Mouse (Mus musculus) embryonic facial prominence, embryonic 10.5 days (tissue): Measurements from ENCODE around the gene Bcl6. TPM values are rescaled to one million over a fixed set of nuclear protein-coding genes. Genes with fewer than 3 reads are reported as not detected.

ENCODE experiments used
- DNase-seq: peaks from one replicate; pipeline ENCODE4 v3.0.0-alpha.2; 2017; ENCODE audit warnings: low spot score
- H3K27ac ChIP-seq: fragments of 300-500 bp; sonication (generic); replicated peaks from 2 replicates; pipeline ENCODE4 v1.5.1; 2016; ENCODE audit warnings: mild to moderate bottlenecking
- H3K27me3 ChIP-seq: fragments of 300-500 bp; sonication (generic); replicated peaks from 2 replicates; pipeline ENCODE4 v1.6.1; 2016; ENCODE audit warnings: low read depth, mild to moderate bottlenecking; ENCODE audit not compliant: poor library complexity, severe bottlenecking
- H3K36me3 ChIP-seq: fragments of 300-500 bp; sonication (generic); replicated peaks from 2 replicates; pipeline ENCODE4 v1.6.1; 2016; ENCODE audit warnings: mild to moderate bottlenecking, moderate library complexity
- H3K4me1 ChIP-seq: fragments of 300-500 bp; sonication (generic); 2 replicates; pipeline ENCODE4 v1.6.1; 2016
- H3K4me3 ChIP-seq: fragments of 300-500 bp; sonication (generic); 2 replicates; pipeline ENCODE4 v1.5.1; 2016; ENCODE audit warnings: mild to moderate bottlenecking, moderate library complexity
- H3K9me3 ChIP-seq: fragments of 300-500 bp; sonication (generic); 2 replicates; pipeline ENCODE4 v1.6.1; 2016; ENCODE audit warnings: mild to moderate bottlenecking
- WGBS: fragments of 180-500 bp; shearing (Covaris S2); methylation state at CpG from one replicate; pipeline ENCODE4 v1.1.7; 2016; 5-methylcytosine and 5-hydroxymethylcytosine counted together
- polyA plus RNA-seq: library from polyadenylated mRNA; unstranded; fragments of >200 nt; fragmentation: Nextera tagmentation; extraction: Ambion mirVana; gene quantifications from 2 replicates; pipeline ENCODE4 v1.2.1, GENCODE M21; 2016

Gene Bcl6
- polyA plus RNA-seq, 1 experiment from 2014 or later: 0.25 TPM

DNA sequence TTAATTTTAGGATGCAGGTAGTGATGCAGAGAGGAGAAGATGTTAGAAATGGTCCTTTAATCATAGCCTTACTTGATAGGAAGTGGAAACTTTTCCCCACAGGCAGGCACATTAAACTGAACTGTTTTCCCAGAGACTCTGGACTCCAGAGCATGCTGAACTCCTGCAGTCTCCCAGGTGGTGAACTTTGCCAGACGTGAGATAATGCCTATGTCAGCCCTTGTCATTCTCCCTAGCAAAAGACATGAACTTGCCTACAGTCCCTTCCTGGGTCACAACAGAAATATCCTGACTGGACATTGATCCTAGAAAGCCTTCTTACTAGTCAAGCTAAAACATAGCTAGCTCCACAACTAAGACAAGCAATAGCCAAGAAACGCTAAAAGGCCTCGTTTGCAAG, 22.7 kb upstream of the Bcl6 start:
- WGBS: 80% methylated on average over 3 of the region's 3 CpGs
- H3K27me3 ChIP-seq: no peaks in the 10 kb centered on the region
- H3K36me3 ChIP-seq: no peaks in the 10 kb centered on the region
- no peak overlapping the region for H3K27ac ChIP-seq
- no peak for DNase-seq
- H3K4me3 ChIP-seq: no peak overlapping the region
- no peaks in the 10 kb centered on the region for H3K9me3 ChIP-seq
- H3K4me1 ChIP-seq: no peaks in the 10 kb centered on the region

DNA sequence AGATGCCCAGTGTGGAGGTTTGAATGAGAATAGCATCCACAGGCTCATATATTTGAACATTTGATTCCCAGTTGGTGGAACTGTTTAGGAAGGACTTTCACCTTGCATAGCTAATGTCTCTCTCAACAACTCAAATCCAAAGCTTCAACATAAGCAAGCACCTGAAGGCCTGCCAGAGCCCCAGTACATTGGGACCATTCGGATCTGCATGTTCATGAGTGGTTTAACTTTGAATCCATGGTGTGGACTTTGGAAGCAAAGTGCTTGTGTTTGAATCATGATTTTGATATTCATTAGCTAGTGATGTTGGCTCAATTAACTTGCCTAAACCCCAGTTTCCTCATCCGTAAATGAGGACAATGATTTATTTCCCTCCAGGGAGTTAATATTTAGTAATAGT, 21.2 kb upstream of the Bcl6 start:
- Histone ChIP-seq H3K4me3 (no peak overlapping the region), H3K36me3 (no peaks in the 10 kb centered on the region), H3K27ac (no peak overlapping the region), H3K4me1 (no peaks in the 10 kb centered on the region), H3K27me3 (no peaks in the 10 kb centered on the region), H3K9me3 (no peaks in the 10 kb centered on the region)
- 85% methylated on average over 2 of the region's 2 CpGs for WGBS
- DNase-seq: no peak

DNA sequence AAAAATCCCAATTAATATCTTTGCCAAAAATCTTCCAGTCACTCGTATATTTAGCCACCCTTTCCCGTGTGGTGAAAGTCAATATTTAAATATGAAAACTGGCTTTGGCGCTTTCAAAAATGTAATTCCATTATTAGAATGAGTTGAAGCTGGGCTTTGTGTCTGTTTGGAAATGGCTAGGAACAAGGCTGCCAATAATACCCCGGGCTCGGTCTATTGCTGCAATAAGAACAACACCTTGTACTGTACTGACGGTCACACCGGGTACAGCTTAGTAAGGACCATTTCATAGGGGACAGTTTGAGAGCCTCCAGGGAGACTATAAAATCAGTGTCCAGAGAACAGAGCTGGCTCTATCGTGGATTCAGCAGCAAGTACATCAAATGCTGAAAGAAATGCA, 17.3 kb upstream of the Bcl6 start:
- no peaks in the 10 kb centered on the region for H3K4me1 ChIP-seq
- 91% methylated on average over 8 of the region's 8 CpGs for WGBS
- no peaks in the 10 kb centered on the region for H3K36me3 ChIP-seq
- no peaks in the 10 kb centered on the region for H3K27me3 ChIP-seq
- DNase-seq: no peak
- H3K9me3 ChIP-seq: no peaks in the 10 kb centered on the region
- no peak overlapping the region for H3K27ac ChIP-seq
- no peak overlapping the region for H3K4me3 ChIP-seq

DNA sequence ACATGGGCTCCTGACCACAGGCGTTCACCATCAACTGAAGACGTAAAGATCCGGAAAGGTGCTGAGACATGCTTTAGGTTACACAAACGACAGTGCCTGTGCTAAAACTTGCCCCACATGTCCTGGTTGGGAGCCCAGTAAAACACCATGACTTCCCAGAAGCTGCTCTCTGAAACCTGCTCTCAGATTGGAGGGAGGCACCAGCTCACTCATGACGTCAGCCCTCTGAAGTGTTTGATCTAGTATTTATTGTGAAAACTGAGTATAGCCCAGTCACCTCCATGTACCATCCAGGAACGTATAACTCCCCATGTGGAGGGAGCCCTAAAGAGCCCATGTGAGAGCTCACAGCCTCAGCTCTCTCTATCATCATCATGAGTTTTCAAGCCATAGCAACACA, 9.3 kb upstream of the Bcl6 start:
- no peak for DNase-seq
- H3K36me3 ChIP-seq: no peaks in the 10 kb centered on the region
- H3K9me3 ChIP-seq: no peaks in the 10 kb centered on the region
- 87% methylated on average over 6 of the region's 6 CpGs for WGBS
- no peak overlapping the region for H3K4me3 ChIP-seq
- peaks cover 10% of the 10 kb centered on the region for H3K4me1 ChIP-seq
- no peak overlapping the region for H3K27ac ChIP-seq
- H3K27me3 ChIP-seq: no peaks in the 10 kb centered on the region

DNA sequence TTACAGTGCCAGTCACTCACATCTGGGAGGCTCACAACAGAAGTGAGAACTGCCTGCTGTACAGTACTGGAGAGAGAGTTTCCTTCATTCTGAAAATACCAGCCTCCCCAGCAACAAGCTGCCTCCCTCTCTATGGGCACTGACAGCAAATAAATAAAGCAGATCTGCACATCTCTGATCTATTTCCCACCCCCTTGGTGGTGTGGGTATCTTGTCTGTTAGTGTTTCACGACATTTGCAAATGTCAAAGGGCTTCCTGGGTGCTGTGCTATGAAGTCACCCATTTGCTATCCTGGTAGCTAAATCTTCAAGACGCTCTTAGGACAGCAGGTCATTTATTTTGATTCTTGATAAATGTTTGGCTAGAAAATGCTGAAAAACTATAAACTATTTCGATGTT, 8.6 kb upstream of the Bcl6 start:
- H3K9me3 ChIP-seq: no peaks in the 10 kb centered on the region
- WGBS: 83% methylated on average over 3 of the region's 3 CpGs
- peaks cover 1% of the 10 kb centered on the region; the same call in 1 of the 2 replicates for H3K27me3 ChIP-seq
- no peaks in the 10 kb centered on the region for H3K36me3 ChIP-seq
- peaks cover 10% of the 10 kb centered on the region for H3K4me1 ChIP-seq
- DNase-seq: no peak
- no peak overlapping the region for H3K27ac ChIP-seq
- H3K4me3 ChIP-seq: no peak overlapping the region

DNA sequence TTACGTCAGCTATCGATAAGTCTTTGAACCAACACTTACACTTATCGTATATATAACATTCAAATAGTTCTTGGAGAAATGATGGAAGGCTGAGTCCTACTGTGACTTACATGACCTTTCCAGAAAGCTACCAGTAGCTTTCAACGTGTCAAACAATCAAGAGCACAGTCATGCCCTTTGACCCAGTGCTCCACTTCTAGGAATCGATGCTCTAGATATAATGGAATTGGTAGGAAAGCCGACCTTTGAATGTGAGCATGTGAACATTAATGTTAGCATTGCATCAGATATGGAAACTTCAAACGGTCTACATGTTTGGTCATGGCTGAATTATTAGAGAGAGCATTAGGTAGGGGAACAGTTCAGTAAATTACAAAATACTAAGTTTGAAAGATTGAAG, 7.7 kb upstream of the Bcl6 start:
- Histone ChIP-seq H3K4me3 (no peak overlapping the region), H3K9me3 (no peaks in the 10 kb centered on the region), H3K27me3 (peaks cover 4% of the 10 kb centered on the region; the same call in 1 of the 2 replicates), H3K36me3 (no peaks in the 10 kb centered on the region), H3K27ac (no peak overlapping the region), H3K4me1 (peaks cover 15% of the 10 kb centered on the region)
- no peak for DNase-seq
- 82% methylated on average over 7 of the region's 7 CpGs for WGBS

DNA sequence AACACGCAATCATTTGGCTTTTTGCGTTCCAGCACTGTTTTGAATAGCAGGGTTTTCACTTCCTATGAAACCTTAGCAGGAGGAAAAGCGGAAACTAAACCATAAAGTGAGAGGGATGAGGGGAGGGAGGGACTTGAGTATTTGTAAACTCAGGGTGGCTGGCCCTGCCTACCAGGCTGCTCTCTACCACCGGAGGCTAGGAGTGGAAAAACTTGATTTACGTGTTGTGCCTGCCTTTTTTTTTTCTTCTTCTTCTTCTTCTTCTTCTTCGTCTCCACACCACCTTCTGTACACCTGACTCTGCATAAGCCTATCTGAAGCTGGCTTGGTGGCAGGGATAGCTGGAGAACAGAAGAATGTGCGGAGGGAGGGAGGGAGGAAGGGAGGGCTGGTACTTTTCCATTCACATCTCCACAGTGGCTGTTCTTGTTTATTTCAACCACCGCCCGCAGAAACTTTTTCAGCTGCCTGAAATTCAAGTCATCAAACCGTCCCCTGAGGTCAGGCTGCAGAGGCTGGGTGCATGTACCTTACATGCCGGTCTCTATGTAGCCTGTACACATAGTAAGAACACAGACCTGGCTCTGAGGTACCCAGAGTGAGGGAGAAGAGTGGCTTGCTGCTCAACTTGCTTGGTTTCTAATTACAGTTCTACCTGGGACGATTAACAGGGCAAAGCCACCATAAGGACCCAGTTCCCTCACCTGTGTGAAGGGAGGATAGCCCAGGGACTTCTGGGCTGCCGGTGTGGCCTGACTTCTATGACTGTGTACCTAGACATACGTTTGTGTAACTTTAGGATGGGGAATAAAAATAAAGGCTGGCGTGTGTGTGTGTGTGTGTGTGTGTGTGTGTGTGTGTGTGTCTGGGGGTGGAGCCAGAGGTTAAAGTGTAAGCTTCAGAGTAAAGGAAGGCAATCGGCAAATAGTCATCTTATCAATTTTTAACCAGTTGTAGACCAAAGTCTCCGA, 5.0 kb upstream of the Bcl6 start:
- DNase-seq: no peak
- Histone ChIP-seq H3K4me3 (0 out of 2 replicates have a peak overlapping the region, but pooled peaks have one; percentile 4), H3K27ac (no peak overlapping the region), H3K27me3 (peaks cover 17% of the 10 kb centered on the region), H3K4me1 (peaks cover 33% of the 10 kb centered on the region), H3K9me3 (no peaks in the 10 kb centered on the region), H3K36me3 (no peaks in the 10 kb centered on the region)
- WGBS: 52% methylated on average over 17 of the region's 17 CpGs

DNA sequence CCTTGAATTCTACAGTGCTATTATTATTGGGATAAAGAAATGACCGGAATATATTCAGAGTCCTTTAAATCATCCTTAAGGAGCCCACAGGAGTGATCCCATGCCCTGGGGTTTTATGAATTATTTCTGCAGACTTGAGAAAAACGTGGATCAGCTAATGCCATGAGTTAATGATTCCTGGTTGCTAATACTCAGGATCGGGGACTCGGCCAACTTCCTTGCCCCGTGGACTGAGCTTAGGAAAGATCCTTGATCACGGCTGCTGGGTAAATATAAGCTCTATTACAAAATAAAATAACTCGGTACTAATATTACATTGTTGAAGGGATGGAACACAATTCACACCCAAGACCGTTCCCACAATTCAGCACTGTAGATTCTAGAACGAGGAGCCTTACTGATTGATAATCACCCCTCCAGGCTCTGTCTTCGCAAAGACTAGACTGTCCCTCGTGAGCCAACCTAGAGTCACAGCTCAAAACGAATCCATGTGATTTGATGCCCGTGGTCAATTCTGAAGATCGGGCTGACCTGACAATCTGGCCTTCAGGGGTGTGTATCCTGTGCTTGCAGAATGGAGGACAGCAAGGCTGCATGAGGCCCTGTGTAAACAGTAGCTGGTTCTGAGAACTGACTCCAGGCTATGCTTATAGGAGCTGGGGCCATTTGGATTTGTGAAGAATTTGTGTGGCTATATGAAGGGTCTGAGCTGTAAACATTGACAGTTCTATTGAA, 3.4 kb upstream of the Bcl6 start:
- Histone ChIP-seq H3K4me1 (peaks cover 35% of the 10 kb centered on the region), H3K36me3 (no peaks in the 10 kb centered on the region), H3K9me3 (no peaks in the 10 kb centered on the region), H3K4me3 (no peak overlapping the region), H3K27ac (no peak overlapping the region), H3K27me3 (peaks cover 17% of the 10 kb centered on the region)
- 84% methylated on average over 14 of the region's 14 CpGs for WGBS
- DNase-seq: no peak

DNA sequence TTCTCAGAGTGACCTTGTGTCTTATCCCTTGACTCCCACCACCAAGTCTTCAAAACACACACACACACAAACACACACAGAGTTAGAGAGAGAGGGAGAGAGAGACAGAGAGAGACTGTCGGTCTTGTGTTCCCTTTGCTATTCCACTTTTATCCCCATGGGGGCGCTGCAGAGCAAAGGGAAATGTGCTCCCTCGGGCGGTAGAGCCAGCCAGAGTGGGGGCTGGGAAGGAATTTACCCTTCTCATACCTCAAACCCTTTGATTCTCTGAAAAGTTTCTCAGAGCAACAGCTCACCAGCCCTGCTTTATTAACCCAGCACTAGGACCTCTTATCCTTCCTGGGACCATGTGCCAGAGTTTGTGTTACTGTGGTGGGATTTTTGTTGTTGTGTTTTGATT, 2.5 kb upstream of the Bcl6 start:
- Histone ChIP-seq H3K27me3 (peaks cover 26% of the 10 kb centered on the region), H3K4me3 (no peak overlapping the region), H3K36me3 (no peaks in the 10 kb centered on the region), H3K9me3 (no peaks in the 10 kb centered on the region), H3K27ac (no peak overlapping the region), H3K4me1 (peaks cover 42% of the 10 kb centered on the region)
- DNase-seq: peak; percentile 84
- WGBS: under 1% methylated on average over 4 of the region's 4 CpGs

DNA sequence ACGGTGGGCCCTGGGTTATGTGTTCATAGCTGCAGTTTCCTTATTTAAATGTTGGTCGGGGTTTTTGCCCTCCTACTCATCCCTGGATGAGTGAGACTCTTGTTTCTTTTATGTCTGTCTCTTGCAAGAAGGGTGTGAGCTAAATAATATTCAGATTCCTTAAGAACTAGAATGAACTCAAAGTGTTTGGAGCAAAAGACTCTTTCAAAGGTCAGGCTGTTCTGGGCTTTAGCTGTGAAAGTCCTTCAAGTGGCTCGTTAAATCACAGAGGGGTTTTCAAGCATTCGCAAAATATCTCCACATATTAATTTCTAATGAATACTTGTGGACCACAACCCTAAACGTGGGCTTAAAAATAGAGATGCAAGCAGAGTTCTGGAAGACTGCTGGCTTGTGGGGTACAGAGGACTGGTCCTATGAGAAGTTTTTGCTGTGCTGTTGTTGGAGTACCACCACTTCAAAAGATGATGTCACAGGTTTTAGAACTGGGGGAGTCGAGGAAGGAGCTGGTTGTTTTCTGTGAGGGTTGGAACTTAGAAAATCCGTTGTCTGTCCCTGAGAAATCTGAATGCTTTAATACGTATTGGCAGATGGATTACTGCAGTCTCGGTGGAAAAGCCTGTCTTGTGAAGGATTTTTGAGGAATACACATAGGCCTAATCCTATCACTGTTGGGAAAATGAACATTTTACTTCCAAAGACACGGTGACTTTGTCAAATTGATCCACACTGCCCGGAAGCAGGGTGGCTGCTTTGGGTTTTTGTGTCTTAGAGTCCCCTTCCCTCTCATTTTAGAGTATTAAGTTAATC, 1.7 kb upstream of the Bcl6 start:
- DNase-seq: no peak

DNA sequence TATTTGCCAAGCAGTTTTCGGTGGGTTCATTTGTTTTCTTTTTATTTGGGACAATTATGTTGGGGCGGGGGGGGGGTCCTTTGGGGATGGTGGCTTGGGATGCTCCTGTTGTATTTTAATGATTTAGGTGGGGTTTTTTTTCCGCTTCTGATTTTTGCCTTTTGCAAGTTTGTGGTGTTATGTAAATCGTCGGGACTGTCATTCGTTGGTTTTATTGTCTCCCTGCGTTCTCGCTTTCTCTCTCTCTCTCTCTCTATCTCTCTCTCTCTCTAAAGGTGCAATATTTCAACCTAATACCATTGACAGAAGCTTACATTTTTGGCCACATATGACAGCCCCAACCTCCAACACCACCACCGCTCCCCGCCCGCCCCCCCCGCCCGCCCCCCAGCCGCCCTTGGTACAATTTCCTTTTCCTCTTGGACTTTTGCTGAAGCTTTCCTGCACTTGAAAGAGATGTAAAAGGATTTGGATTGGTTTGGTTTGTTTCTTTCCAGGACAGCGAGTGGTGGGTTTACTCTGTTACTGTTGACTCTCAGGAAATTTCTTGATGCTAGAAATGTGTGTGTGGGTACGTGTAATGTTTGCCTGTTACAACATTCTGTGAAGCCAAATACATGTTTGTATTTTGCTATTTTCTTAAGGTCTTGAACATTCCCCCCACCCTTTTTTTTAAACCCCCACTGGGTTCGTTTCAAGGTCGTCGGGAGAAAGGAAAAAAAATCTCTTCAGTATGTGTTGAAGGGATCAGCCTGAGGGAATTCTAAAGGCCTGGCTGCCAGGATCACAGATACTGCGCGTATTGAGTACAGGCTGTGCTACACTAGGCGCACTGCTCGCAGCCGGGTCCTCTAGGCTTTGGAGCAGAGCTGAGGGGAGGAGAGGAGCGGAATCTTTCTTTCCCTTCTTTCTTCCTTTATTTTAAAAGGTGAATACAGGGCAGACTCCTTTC, 833 bp upstream of the Bcl6 start:
- Histone ChIP-seq H3K27ac (peak overlapping the region; percentile 99), H3K36me3 (no peaks in the 10 kb centered on the region), H3K4me1 (peaks cover 49% of the 10 kb centered on the region), H3K9me3 (no peaks in the 10 kb centered on the region), H3K27me3 (peaks cover 41% of the 10 kb centered on the region), H3K4me3 (peak overlapping the region; percentile 85)
- 1% methylated on average over 25 of the region's 25 CpGs for WGBS
- DNase-seq: no peak

More for the DNA sequence above, 1.7 kb upstream of the Bcl6 start:
- Histone ChIP-seq H3K9me3 (no peaks in the 10 kb centered on the region), H3K4me1 (peaks cover 42% of the 10 kb centered on the region), H3K36me3 (no peaks in the 10 kb centered on the region), H3K4me3 (peak overlapping the region; percentile 85), H3K27ac (0 out of 2 replicates have a peak overlapping the region, but pooled peaks have one; percentile 4), H3K27me3 (peaks cover 33% of the 10 kb centered on the region)
- WGBS: 30% methylated on average over 11 of the region's 11 CpGs
